Mouse (Mus musculus): Measurements from ENCODE around the gene Arhgap17. TPM values are rescaled to one million over a fixed set of nuclear protein-coding genes. Genes with fewer than 3 reads are reported as not detected.

Arhgap17 gene
- total and polyA plus RNA-seq, 3 experiments = 6.7 to 56.1 (median 7.4) TPM

DNA sequence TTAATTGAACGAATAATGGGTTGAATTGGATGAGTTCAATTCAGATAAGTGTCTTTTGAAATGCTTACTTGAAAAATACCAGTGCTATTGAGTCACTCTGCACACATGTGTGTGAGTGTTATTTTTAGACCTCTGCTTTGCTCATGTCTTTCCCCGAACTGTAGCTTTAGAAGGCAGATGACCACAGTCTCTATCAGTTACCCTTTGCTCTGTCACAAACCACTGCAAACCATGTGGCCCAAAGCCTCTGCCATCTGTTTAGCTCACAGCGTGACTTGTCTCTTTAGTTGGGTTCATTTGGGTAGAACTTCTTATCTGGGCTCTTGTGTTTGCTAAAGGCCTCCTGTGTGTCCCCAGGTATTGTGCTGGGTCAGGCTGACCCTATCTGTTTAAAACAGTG, 35.9 kb upstream of the Arhgap17 start (continued):
- no peak for TF ChIP-seq SMC3 (IDR thresholded peaks at IDR 0.05; ENCODE audit: low read depth, low read length)
- TF ChIP-seq TCF12 (IDR thresholded peaks at IDR 0.05; ENCODE audit: low read depth, low read length) = peak; percentile 44; the same call in 1 of the 2 replicates
- TF ChIP-seq UBTF (IDR thresholded peaks at IDR 0.05; ENCODE audit: low read depth, low read length) = no peak
- TF ChIP-seq RAD21 (IDR thresholded peaks at IDR 0.05; ENCODE audit: low read depth, low read length) = no peak
- peak; percentile 78; the same call in 1 of the 2 replicates for TF ChIP-seq MXI1 (IDR thresholded peaks at IDR 0.05; ENCODE audit: low read depth, low read length)
- TF ChIP-seq JUND (conservative IDR thresholded peaks at IDR 0.05; ENCODE audit: low read depth, low read length) = no peak
- TF ChIP-seq USF1 (IDR thresholded peaks at IDR 0.05; ENCODE audit: low read depth, low read length) = no peak
- TF ChIP-seq ZC3H11A (IDR thresholded peaks at IDR 0.05; ENCODE audit: low read depth, low read length) = no peak
- peak; percentile 14; the same call in 1 of the 2 replicates for TF ChIP-seq IRF4 (IDR thresholded peaks at IDR 0.05; ENCODE audit: low read depth, low read length)
- TF ChIP-seq KAT2A (IDR thresholded peaks at IDR 0.05; ENCODE audit: insufficient replicate concordance, low read length) = no peak
- TF ChIP-seq HCFC1 (IDR thresholded peaks at IDR 0.05; ENCODE audit: low read depth, low read length) = no peak
- no peak; the same call in 1 of the 2 replicates for TF ChIP-seq TBP (conservative IDR thresholded peaks at IDR 0.05; ENCODE audit: low read depth, low read length)

DNA sequence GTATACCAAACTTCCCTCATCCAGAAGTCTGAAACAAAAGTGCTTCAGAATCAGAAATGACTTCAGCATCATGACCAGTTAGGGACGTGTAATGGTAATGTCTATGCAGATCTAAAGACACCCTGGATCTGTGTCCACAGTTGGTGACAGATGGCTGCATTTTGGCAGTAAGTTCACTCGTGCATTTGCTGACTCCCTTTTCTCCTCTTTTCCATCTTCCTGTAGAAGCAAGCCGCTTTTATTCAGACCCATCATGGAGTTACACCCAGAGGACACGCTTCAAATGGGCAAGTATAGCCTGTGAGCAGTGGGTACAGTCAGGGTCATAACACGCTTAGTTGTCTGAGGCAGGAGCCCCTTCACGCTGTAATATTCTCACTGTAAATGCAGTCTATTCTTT, 34.5 kb upstream of the Arhgap17 start:
- Histone ChIP-seq H3K4me2 (ENCODE audit: insufficient read depth, low read depth, poor library complexity, severe bottlenecking) (no peak overlapping the region), H3K27me3 (replicated peaks) (no peaks in the 10 kb centered on the region), H3K9ac (ENCODE audit: insufficient read depth, low read depth) (no peak overlapping the region), H3K4me3 (replicated peaks in 1 of 3; ENCODE audit: low read depth in 2 of 3, low read length in 2 of 3, poor library complexity in 1 of 3) (no peak overlapping the region), H3K4me1 (ENCODE audit: control insufficient read depth in 1 of 2, insufficient read depth in 2 of 2) (peaks cover 14 to 33% of the 10 kb centered on the region in 2 experiments), H3K9me3 (replicated peaks; ENCODE audit: low read length) (no peaks in the 10 kb centered on the region), H3K36me3 (replicated peaks in 1 of 2; ENCODE audit: control insufficient read depth in 1 of 2, insufficient read depth in 1 of 2, low read length in 1 of 2) (peaks cover 11 to 61% of the 10 kb centered on the region in 2 experiments), H3K79me2 (replicated peaks; ENCODE audit: control insufficient read depth, extremely low read depth, insufficient read depth, poor library complexity, severe bottlenecking) (no peaks in the 10 kb centered on the region), H3K27ac (ENCODE audit: insufficient read depth, low read depth) (no peak overlapping the region)
- DNase-seq (ENCODE audit: extremely low read depth) = no peak
- in situ Hi-C loops (cut with MboI; ENCODE audit: low pct_ligation_motif_present, low pct_unique_long_range_greater_than_20kb, low sequenced_read_pairs) = loop anchor here (5.0 kb wide), 1 partner anchor 63 kb away; no protein-coding TSS in a partner anchor
- dilution Hi-C loops (cut with MboI; ENCODE audit: extremely low pct_ligation_motif_present, extremely low pct_unique_long_range_greater_than_20kb, low sequenced_read_pairs) = no loop called here
- TF ChIP-seq ZMIZ1 (IDR thresholded peaks at IDR 0.05; ENCODE audit: low read depth, low read length) = no peak
- TF ChIP-seq ZKSCAN1 (IDR thresholded peaks at IDR 0.05; ENCODE audit: borderline replicate concordance, low read depth, low read length) = no peak
- no peak for TF ChIP-seq GABPA (IDR thresholded peaks at IDR 0.05; ENCODE audit: insufficient replicate concordance, low read depth, low read length)
- no peak for TF ChIP-seq USF1 (IDR thresholded peaks at IDR 0.05; ENCODE audit: low read depth, low read length)
- no peak for TF ChIP-seq ZC3H11A (IDR thresholded peaks at IDR 0.05; ENCODE audit: low read depth, low read length)
- TF ChIP-seq IRF4 (IDR thresholded peaks at IDR 0.05; ENCODE audit: low read depth, low read length) = no peak
- TF ChIP-seq ELF1 (IDR thresholded peaks at IDR 0.05; ENCODE audit: low read depth, low read length) = no peak

DNA sequence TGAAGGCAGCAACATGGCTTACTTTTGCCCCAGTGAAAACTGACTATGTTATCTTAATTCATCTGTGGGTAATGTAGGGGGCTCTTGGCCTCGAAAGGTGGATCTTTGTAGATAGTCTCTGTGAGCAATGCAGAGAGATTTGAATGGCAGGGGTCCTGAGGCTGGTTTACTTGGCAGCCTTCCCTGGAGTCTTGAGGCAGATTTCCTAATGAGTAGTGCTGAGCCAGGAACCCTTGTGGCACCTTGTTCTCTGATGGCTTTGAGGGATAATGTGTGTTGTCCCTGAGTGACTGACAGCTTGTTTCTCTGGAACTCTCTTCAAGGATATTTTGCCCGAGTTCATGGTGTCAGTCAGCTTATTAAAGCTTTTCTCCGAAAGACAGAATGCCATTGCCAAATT, 31.4 kb upstream of the Arhgap17 start:
- Histone ChIP-seq H3K9ac (ENCODE audit: insufficient read depth, low read depth) (no peak overlapping the region), H3K4me1 (ENCODE audit: control insufficient read depth in 1 of 2, insufficient read depth in 2 of 2) (peaks cover 24 to 46% of the 10 kb centered on the region in 2 experiments)

More for the DNA sequence above, 31.4 kb upstream of the Arhgap17 start:
- dilution Hi-C loops (cut with MboI; ENCODE audit: extremely low pct_ligation_motif_present, extremely low pct_unique_long_range_greater_than_20kb, low sequenced_read_pairs) (no loop called here), in situ Hi-C loops (cut with MboI; ENCODE audit: low pct_ligation_motif_present, low pct_unique_long_range_greater_than_20kb, low sequenced_read_pairs) (loop anchor here (5.0 kb wide), 1 partner anchor 66 kb away; no protein-coding TSS in a partner anchor)
- TF ChIP-seq SMC3 (IDR thresholded peaks at IDR 0.05; ENCODE audit: low read depth, low read length) (no peak), ZC3H11A (IDR thresholded peaks at IDR 0.05; ENCODE audit: low read depth, low read length) (no peak), JUND (conservative IDR thresholded peaks at IDR 0.05; ENCODE audit: low read depth, low read length) (no peak), UBTF (IDR thresholded peaks at IDR 0.05; ENCODE audit: low read depth, low read length) (no peak), USF1 (IDR thresholded peaks at IDR 0.05; ENCODE audit: low read depth, low read length) (no peak), GABPA (IDR thresholded peaks at IDR 0.05; ENCODE audit: insufficient replicate concordance, low read depth, low read length) (no peak), NRF1 (IDR thresholded peaks at IDR 0.05; ENCODE audit: low read depth, low read length) (no peak), HCFC1 (IDR thresholded peaks at IDR 0.05; ENCODE audit: low read depth, low read length) (no peak)
- H3K27me3 ChIP-seq (replicated peaks) = no peaks in the 10 kb centered on the region
- H3K27ac ChIP-seq (ENCODE audit: insufficient read depth, low read depth) = no peak overlapping the region
- no peaks in the 10 kb centered on the region for H3K79me2 ChIP-seq (replicated peaks; ENCODE audit: control insufficient read depth, extremely low read depth, insufficient read depth, poor library complexity, severe bottlenecking)
- no peak overlapping the region for H3K4me2 ChIP-seq (ENCODE audit: insufficient read depth, low read depth, poor library complexity, severe bottlenecking)
- H3K36me3 ChIP-seq (replicated peaks in 1 of 2; ENCODE audit: control insufficient read depth in 1 of 2, insufficient read depth in 1 of 2, low read length in 1 of 2) = peaks cover 9 to 48% of the 10 kb centered on the region in 2 experiments
- H3K4me3 ChIP-seq (replicated peaks in 1 of 3; ENCODE audit: low read depth in 2 of 3, low read length in 2 of 3, poor library complexity in 1 of 3) = no peak overlapping the region
- no peak for DNase-seq (ENCODE audit: extremely low read depth)
- no peaks in the 10 kb centered on the region for H3K9me3 ChIP-seq (replicated peaks; ENCODE audit: low read length)

All from CH12.LX (cell line).